Mouse (Mus musculus): Measurements from ENCODE around the gene Mov10. TPM values are rescaled to one million over a fixed set of nuclear protein-coding genes. Genes with fewer than 3 reads are reported as not detected.
"Not testable (repeated sequence)": the region's sequence is repeated elsewhere in the genome, so short reads cannot be mapped to it uniquely, and the experiment has no call there.

The Mov10 gene
- polyA plus RNA-seq, 1 experiment from 2014 or later = 54.0 TPM

DNA sequence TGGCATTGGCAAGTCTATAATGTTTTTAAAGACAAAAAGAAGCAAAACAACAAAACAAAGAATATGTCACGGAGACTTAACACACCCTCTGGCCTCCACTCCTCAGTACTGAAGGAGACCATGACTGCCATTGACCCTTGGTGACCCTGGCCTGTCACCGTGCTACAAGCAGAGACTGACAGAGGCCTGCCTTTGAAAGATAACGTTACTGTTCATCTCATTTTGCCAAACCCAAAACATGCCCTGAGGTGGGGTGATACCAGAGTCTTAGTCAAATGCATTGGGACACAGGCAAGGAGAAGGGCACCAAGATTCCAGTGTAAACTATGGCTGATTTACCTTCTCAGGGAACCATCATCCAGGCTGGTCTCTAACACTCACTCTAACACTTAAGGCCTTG lies 49.2 kb downstream of the Mov10 start:
- Histone ChIP-seq H3K4me3 (no peak overlapping the region), H3K36me3 (no peaks in the 10 kb centered on the region), H3K27ac (no peak overlapping the region), H3K9me3 (no peaks in the 10 kb centered on the region), H3K27me3 (ENCODE audit: insufficient read depth, poor library complexity, severe bottlenecking) (peaks cover 13% of the 10 kb centered on the region; the same call in 1 of the 2 replicates), H3K4me1 (peaks cover 23% of the 10 kb centered on the region)
- DNase-seq (ENCODE audit: low spot score) = no peak
- 46% methylated on average over 3 of the region's 3 CpGs for WGBS

DNA sequence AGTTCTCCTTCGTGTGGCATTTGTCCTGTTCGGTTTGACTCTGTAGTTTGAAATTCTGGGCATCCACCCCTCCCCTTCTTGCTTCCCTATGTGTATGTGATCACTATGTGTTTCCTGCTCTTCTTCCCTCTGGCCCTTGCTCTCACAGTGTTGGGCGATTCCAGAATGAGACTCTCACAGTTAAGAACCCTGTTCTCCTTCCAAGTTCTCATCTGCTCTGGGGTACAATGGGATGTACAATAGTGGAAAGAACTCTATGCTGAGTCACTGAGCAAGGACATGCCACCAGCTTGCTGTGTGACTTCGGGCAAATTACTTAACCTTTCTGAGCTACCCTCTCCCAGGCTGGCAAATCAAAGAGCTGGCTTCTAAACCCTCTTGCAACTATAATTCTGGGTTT lies 50.6 kb downstream of the Mov10 start:
- peaks cover 15% of the 10 kb centered on the region; the same call in 1 of the 2 replicates for H3K4me1 ChIP-seq
- H3K27me3 ChIP-seq (ENCODE audit: insufficient read depth, poor library complexity, severe bottlenecking) = 0 out of 2 replicates have a peak, but pooled peaks cover 4% of the 10 kb centered on the region
- WGBS = 71% methylated on average over 4 of the region's 4 CpGs
- no peak for DNase-seq (ENCODE audit: low spot score)
- no peak overlapping the region for H3K27ac ChIP-seq
- H3K36me3 ChIP-seq = no peaks in the 10 kb centered on the region
- H3K9me3 ChIP-seq = no peaks in the 10 kb centered on the region
- no peak overlapping the region for H3K4me3 ChIP-seq

DNA sequence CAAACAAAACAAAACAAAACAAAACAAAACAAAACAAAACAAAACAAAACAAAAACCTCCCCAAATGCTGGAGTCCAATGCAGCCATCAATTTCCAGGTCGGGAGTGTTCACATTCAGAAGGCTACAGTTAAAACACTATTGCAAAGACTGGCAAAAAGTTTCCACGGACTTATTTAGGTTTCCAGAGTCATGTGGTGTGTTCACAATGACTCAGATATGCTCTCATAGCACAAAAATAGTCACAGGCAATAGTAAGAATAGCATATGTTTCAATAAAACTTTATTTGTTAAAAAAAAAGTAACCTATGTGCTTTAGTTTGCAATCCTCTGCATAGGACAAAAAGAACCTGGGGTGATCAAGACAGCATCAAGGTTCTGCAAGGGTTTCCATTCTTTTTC lies 51.2 kb downstream of the Mov10 start:
- Histone ChIP-seq H3K27ac (no peak overlapping the region), H3K4me3 (no peak overlapping the region), H3K9me3 (no peaks in the 10 kb centered on the region), H3K27me3 (ENCODE audit: insufficient read depth, poor library complexity, severe bottlenecking) (0 out of 2 replicates have a peak, but pooled peaks cover 4% of the 10 kb centered on the region), H3K4me1 (peaks cover 12% of the 10 kb centered on the region; the same call in 1 of the 2 replicates), H3K36me3 (no peaks in the 10 kb centered on the region)
- no peak for DNase-seq (ENCODE audit: low spot score)
- WGBS = 60% methylated on average over 2 of the region's 2 CpGs

DNA sequence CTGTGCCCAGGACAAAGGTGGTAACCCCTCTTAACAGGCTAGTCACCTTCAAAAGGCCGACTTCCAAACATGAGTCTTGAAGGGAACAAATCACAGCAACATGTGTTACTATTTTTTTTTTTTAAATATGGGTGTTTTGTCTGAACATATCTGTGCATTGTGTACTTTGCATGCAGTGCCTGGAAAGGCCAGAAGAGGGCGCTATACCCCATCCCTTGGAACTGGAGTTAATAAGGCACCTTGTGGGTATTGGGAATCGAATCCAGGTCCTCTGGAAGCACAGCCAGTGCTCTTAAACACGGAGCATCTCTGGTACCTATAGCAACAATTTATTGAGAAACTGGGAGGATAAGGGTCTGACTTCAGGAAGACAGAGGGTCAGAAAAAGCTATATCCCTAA lies 53.3 kb downstream of the Mov10 start:
- 24% methylated on average over 4 of the region's 4 CpGs for WGBS
- no peak overlapping the region for H3K27ac ChIP-seq
- no peaks in the 10 kb centered on the region for H3K9me3 ChIP-seq
- peaks cover 17% of the 10 kb centered on the region; the same call in 1 of the 2 replicates for H3K4me1 ChIP-seq
- H3K27me3 ChIP-seq (ENCODE audit: insufficient read depth, poor library complexity, severe bottlenecking) = peaks cover 9% of the 10 kb centered on the region; the same call in 1 of the 2 replicates
- DNase-seq (ENCODE audit: low spot score) = no peak
- H3K36me3 ChIP-seq = no peaks in the 10 kb centered on the region
- H3K4me3 ChIP-seq = no peak overlapping the region

DNA sequence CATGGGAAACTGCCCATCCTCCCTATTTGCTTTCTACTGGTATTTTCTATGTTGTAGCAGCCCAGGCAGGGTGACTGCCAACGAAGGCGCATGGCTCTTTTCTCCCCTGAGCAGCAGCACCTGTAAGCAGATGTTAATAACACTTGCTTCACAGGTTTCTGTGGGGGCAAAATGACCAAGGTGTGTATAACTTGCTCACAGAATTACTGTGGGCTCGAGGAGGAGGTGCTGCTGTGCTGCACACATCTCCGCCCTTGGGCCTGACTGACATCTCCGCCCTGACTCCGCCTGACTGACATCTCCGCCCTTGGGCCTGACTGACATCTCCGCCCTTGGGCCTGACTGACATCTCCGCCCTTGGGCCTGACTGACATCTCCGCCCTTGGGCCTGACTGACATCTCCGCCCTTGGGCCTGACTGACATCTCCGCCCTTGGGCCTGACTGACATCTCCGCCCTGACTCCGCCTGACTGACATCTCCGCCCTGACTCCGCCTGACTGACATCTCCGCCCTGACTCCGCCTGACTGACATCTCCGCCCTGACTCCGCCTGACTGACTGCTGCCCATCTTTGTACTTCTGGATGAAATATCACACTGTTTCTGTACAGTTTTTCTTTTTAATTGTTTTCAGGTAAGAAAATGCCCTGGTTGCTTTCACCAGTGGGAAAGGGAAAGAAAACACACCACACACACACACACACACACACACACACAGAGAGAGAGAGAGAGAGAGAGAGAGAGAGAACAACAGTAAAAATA lies 56.1 kb downstream of the Mov10 start:
- peaks cover 18% of the 10 kb centered on the region for H3K27me3 ChIP-seq (ENCODE audit: insufficient read depth, poor library complexity, severe bottlenecking)
- peaks cover 14% of the 10 kb centered on the region; the same call in 1 of the 2 replicates for H3K4me1 ChIP-seq
- 16% methylated on average over 20 of the region's 20 CpGs for WGBS
- H3K36me3 ChIP-seq; DNase-seq (ENCODE audit: low spot score); H3K9me3 ChIP-seq: not testable (repeated sequence)
- H3K4me3 ChIP-seq = peak overlapping the region; percentile 12; the same call in 1 of the 2 replicates
- 0 out of 2 replicates have a peak overlapping the region, but pooled peaks have one; percentile 23 for H3K27ac ChIP-seq

DNA sequence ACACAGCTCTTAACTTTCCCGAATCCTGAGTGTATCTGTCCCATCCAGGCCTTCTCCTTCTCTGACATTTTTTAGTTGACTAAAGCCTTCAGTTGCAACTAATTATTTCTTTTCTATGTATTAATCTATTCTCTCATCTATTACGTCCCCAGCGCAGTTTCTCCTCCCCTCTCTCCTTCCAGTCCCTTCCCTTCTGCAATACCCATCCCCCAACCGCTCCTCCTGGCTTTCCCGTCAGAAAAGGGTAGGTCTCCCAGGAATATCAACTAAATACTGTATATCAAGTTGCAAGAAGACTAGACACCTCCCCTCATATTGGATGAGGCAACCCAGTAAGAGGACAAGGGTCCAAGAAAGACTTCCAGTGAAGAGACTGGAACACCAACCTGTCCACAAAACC lies 59.5 kb downstream of the Mov10 start:
- Histone ChIP-seq H3K9me3 (no peaks in the 10 kb centered on the region), H3K4me3 (peak overlapping the region; percentile 58), H3K36me3 (no peaks in the 10 kb centered on the region), H3K27me3 (ENCODE audit: insufficient read depth, poor library complexity, severe bottlenecking) (peaks cover 18% of the 10 kb centered on the region), H3K4me1 (peaks cover 25% of the 10 kb centered on the region), H3K27ac (peak overlapping the region; percentile 81; the same call in 1 of the 2 replicates)
- DNase-seq (ENCODE audit: low spot score) = no peak
- 16% methylated on average over 5 of the region's 5 CpGs for WGBS

- Histone ChIP-seq H3K9me3 (no peaks in the 10 kb centered on the region), H3K27ac (peak overlapping the region; percentile 81)
- peak; percentile 89 for DNase-seq (ENCODE audit: low spot score)
These were observed 60.0 kb downstream of the Mov10 start for GRCm38 (mm10) chr3:104758406-104758805.

GRCm38 (mm10) chr3:104752845-104753244 lies 65.5 kb downstream of the Mov10 start:
- not testable (repeated sequence) for DNase-seq (ENCODE audit: low spot score); H3K9me3 ChIP-seq; H3K27ac ChIP-seq; H3K36me3 ChIP-seq; H3K27me3 ChIP-seq (ENCODE audit: insufficient read depth, poor library complexity, severe bottlenecking)
- Histone ChIP-seq H3K4me1 (peaks cover 19% of the 10 kb centered on the region), H3K4me3 (peak overlapping the region; percentile 35; the same call in 1 of the 2 replicates)
- 16% methylated on average over 25 of the region's 25 CpGs for WGBS

More at GRCm38 (mm10) chr3:104758406-104758805, 60.0 kb downstream of the Mov10 start:
- H3K4me1 ChIP-seq = peaks cover 26% of the 10 kb centered on the region
- 2% methylated on average over 27 of the region's 27 CpGs for WGBS
- peaks cover 20% of the 10 kb centered on the region for H3K27me3 ChIP-seq (ENCODE audit: insufficient read depth, poor library complexity, severe bottlenecking)
- no peaks in the 10 kb centered on the region for H3K36me3 ChIP-seq
- peak overlapping the region; percentile 58 for H3K4me3 ChIP-seq

Other genes with a start within 250 kb of the Mov10 start
- gene Slc16a1, start 179.9 kb downstream of the Mov10 start, polyA plus RNA-seq (2016; fragmentation: Nextera tagmentation; extraction: Ambion mirVana) = 76.5 and 91.2 TPM in 2 replicates
- gene Ppm1j, start 37.5 kb downstream of the Mov10 start, polyA plus RNA-seq (2016; fragmentation: Nextera tagmentation; extraction: Ambion mirVana) = 19.9 and 44.8 TPM in 2 replicates
- gene Fam19a3, start 36.7 kb downstream of the Mov10 start, polyA plus RNA-seq (2016; fragmentation: Nextera tagmentation; extraction: Ambion mirVana) = 0.70 and 1.4 TPM in 2 replicates
- gene Rhoc, start 30.2 kb downstream of the Mov10 start, polyA plus RNA-seq (2016; fragmentation: Nextera tagmentation; extraction: Ambion mirVana) = 243 and 267 TPM in 2 replicates
- gene St7l, start 45.4 kb upstream of the Mov10 start, polyA plus RNA-seq (2016; fragmentation: Nextera tagmentation; extraction: Ambion mirVana) = 27.0 and 32.2 TPM in 2 replicates
- gene Capza1, start 45.9 kb upstream of the Mov10 start, polyA plus RNA-seq (2016; fragmentation: Nextera tagmentation; extraction: Ambion mirVana) = 202 and 217 TPM in 2 replicates
- 1.3 and 1.6 TPM in 2 replicates for gene Wnt2b, start 143.4 kb upstream of the Mov10 start, polyA plus RNA-seq (2016; fragmentation: Nextera tagmentation; extraction: Ambion mirVana)
- 35.9 and 37.4 TPM in 2 replicates for gene Cttnbp2nl, start 234.6 kb upstream of the Mov10 start, polyA plus RNA-seq (2016; fragmentation: Nextera tagmentation; extraction: Ambion mirVana)
- gene 4930564D02Rik, start 248.3 kb upstream of the Mov10 start, polyA plus RNA-seq (2016; fragmentation: Nextera tagmentation; extraction: Ambion mirVana) = not detected in 2 replicates